Mouse (Mus musculus): ENCODE measurements at regions not wholly inside any gene's neighbourhood (a gene's known extent, or its start where the extent isn't known, plus 50 kb on each side); places are given as distances from the start of the nearest gene placed in this dataset.

GRCm38 (mm10) chr13:57281941-57282710 is 386.3 kb upstream of the Trpc7 start:
- no peak for DNase-seq

DNA sequence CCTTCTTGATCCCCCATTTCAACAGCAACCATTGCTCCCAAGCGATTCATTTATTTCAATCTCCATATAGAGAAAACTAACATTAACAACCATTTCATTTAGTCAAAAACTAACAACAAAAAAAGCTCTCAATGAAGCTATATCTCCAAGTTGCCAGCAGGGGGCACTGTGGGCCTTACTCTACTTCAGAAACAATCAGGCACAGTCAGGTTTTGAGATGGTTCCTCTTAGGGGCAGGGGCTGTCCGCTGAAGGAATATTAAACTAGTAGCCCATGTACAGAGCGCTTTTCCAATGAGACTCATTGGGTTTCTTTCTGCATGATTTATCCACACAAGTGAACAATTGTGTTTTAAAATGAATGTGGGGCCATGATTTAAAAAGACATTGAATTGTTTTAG is 385.7 kb upstream of the Trpc7 start:
- DNase-seq = peak; percentile 53

GRCm38 (mm10) chr13:57278580-57278979 is 382.8 kb upstream of the Trpc7 start:
- peak; percentile 9 for DNase-seq

GRCm38 (mm10) chr13:57277076-57277475 is 381.3 kb upstream of the Trpc7 start:
- peak; percentile 31 for DNase-seq

DNA sequence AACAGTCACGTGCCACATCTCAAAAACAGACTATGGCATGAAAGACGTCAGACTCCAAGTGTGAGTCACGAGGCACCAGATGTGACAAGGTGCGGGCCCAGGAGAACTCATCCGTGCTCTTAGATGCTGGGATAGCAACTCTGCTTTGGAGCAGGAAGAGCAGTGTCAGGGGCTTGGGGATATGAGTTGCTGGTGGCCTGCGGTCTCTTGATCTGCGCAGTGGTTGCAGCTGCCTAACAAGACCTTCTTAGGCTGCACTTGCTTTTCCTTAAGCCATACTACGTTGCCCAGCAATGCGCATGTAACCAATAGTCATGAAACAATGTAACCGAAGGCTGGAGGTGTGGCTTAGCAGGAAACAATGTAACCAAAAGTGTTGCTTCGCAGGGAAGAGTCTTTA is 380.1 kb upstream of the Trpc7 start:
- DNase-seq = no peak

DNA sequence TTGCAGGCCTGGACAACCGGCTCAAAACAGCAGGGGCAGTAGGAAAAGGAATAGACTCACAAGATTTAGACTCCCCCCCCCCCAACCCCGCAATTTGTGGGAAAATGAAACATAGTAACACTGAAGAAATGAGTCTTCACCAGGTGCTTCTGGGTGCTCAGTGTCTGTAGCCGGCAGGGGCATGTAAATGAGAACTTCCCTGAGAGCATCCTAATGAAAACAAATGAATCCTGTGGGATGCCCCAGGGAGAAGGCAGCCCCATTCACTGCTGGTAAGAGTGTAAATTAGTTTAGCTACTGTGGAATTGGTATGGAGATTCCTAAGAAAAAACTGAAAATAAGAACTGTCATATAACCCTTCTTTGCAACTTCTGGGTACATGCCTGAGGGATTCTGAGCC is 377.8 kb upstream of the Trpc7 start:
- DNase-seq = no peak

DNA sequence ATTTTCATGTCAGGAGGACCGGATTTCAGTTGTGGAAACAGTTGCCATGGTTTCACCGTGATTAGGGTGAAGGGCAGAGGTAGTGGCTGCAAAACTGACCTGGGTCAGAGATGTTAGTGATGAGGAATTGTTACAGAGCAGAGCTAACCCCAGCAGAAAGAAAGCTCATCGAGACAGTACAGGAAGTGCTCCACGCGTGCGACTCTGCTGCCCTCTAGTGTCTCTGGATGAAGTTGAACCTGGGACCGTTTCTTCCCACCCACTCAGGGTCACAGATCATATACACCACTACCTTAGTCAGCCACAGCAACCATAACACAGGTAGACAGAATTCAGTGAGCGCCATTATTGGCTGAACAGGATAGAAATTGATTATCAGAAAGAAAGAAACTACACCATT is 373.8 kb upstream of the Trpc7 start:
- DNase-seq = peak; percentile 31

GRCm38 (mm10) chr13:57259920-57260319 is 364.1 kb upstream of the Trpc7 start:
- DNase-seq = peak; percentile 84

GRCm38 (mm10) chr13:57259474-57259873 is 363.7 kb upstream of the Trpc7 start:
- no peak for DNase-seq

DNA sequence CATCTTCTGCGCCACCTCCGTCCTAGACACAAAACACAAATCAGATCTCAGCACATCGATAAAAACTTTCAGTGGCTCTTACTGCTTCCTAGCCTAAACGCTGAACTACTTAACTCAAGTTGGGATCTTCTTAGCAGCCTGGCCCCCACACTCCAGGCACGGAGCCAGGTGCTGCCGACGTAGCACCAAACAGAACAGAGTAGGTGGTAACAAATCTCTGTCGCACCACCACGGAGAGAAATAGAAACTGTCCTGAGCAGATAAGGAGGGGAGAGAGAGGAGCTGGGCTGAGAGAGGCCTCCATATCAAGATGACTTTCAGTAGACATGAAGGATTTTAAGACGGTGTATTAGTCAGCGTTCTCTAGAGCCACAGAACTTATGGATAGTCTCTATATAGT is 360.1 kb upstream of the Trpc7 start:
- DNase-seq = no peak

DNA sequence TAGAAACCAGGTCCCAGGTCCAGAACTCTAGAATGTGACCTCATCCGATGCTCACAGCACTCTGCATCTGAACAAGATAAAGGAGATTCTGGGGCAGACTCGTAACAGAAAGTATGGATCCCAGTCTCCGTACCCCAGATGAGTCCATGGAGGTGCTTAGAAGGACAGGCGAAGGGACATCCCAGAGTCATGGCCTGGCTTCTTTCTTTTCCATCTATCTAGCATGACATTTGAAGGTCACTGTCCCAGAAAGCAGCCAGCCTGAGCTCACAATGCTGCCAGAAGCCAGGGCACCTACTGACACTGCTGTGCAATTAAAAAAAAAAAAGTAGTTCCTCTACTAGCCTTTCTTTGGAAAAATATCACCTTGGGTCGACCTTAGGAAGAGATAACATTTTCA is 354.1 kb upstream of the Trpc7 start:
- no peak for DNase-seq

DNA sequence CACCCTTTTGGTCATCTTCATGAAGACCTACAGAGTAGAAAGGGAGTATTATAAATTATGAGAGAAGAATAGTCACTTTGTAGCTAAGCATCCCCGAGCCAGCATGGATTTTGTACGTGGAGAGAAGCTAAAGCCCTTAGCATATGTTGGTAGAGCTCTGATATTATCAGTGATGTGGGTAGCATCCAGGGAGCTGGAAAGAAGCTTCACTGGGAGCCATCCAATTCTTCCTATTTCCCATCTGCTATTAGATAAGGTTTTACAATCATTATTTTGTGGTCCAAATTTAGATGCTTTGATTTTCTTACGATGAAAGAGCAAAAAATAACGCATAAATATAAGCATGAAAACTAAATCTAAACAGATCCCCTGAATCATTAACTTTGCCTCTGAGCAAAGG is 353.6 kb upstream of the Trpc7 start:
- DNase-seq = peak; percentile 58

GRCm38 (mm10) chr13:57246238-57246963 is 350.6 kb upstream of the Trpc7 start:
- no peak for DNase-seq

GRCm38 (mm10) chr13:57236917-57237316 is 341.1 kb upstream of the Trpc7 start:
- DNase-seq = no peak

DNA sequence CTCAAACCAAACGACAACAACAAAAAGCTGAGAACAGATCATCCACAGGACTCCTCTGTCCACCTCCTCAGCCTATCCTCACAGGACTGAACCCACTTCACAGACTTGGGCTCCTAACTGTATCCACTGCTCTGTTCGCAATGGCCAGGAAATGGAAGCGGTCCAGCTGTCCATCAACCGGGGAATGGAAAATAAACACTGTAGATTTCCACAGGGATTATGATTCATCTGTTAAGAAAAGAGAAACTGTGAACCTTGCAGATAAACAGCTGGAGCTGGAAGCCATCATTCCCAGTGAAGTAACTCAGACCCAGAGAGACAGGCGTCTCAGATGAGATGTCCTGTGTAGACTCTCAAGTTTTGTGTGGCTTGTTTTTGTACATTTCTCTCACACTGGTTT is 340.4 kb upstream of the Trpc7 start:
- DNase-seq = no peak

DNA sequence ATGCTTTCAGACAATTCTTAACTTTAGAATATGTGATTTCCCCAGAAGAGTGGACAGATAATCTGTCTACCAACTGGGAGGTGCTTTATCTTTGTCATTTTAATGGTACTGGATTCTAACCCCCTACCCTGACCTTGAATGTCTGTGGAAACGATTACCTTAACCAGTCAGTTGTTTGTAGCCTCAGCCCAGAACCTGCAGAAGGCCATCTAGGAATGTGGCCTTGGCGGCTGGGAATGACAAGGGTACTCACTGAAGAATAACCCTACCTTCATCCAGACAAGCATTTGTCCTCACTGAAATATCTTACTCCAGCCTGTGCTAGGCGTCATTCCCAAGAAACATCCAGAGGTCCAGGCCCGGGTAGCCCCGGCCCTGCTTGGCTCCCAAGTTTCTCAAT is 337.1 kb upstream of the Trpc7 start:
- no peak for DNase-seq

DNA sequence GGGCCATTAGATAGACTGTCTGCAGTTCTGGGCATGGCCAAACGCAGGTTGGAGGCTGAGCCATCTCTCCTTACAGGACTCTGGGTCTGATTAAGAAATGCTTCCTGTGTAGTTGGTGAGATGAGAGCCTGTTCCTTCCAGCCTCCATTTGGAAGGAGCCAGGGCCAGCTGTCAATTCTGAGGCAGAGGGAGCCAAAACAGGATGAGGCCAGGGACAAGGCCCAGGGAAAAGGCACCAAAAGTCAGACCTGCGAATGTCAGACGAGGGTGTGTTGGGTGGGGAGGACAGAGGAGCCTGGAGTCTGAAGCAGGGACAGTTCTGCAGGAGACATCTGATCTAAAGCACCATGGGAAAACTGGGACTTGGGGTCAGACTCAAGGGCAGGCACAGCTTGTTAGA is 335.9 kb upstream of the Trpc7 start:
- DNase-seq = no peak

- no peak for DNase-seq
Observed at GRCm38 (mm10) chr13:57230253-57230652, 334.5 kb upstream of the Trpc7 start.

DNA sequence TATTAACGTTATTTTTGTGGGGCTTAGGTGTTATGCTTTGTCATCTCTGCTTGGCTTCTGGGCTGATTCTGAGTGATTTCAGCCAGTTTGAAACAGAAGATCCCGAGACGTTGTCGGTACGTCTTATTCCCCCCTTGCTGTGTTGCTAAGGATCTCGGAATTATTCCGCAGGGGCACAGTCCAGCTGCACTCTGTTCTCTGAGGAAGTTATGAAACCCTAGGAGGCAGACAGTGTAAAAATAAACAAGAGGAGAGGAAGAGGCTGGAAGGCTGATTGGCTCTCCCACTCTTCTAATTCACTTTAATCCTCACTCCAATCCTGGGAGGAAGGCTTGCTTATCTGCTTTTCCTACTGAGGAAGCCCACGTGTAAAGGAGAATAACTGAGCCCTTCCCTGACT is 325.3 kb upstream of the Trpc7 start:
- DNase-seq = no peak

DNA sequence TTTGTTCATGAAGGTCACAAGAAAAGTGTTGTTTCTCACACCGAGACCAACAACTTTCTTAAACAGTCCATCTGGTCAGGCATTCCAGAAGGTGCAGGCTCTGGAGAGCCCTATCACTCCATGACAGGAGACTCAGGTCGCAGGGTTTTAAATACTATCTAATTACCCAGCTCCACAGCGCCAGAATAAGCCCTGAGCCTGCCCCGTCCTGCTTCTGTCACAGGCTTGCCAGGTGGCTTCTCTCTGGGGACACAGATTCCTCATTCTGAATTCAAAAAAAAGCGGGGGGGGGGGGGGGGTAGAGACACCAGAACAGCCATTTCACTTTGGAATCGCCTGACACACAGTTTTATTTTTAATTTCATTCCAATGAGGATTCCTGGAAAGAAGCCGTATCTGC is 320.4 kb upstream of the Trpc7 start:
- DNase-seq = no peak

DNA sequence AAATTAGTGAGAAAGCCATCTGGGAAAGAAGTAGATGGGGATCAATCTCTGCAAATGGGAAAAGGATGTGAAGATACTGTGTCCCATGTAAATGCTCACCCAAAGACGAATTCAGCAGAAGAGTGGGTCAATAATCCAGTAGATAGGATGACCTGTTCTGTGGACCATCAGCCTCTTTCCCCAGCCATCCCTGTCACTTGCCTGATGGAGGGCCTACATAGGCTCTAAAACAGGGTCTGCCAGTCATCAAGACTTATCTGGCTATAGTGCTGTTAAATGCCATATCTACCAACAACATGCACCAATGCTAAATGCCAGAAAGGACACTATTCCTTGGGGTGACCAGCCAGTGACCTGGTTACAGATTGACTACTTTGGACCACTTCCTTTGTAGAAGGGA is 316.5 kb upstream of the Trpc7 start:
- no peak for DNase-seq

GRCm38 (mm10) chr13:57191195-57191594 is 295.4 kb upstream of the Trpc7 start:
- DNase-seq = peak; percentile 23

DNA sequence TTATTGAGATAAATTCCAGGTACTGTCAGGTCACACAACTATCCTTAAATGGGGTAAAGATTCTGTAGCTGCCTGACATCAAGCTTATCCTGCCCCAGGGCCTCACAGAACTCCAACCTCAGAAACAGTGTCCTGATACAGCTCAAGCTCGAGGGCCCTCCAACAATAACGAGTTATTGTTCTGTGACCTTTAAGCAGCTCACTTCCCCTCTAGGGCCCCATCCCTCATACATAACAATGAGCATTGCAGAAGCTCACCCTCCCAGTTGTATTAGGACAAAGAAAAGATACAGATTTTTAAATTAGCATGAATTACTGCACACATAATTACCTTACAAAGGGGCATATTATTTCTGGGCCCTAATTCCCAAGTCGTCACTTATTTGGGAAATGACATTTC is 293.5 kb upstream of the Trpc7 start:
- no peak for DNase-seq

GRCm38 (mm10) chr13:57186168-57186567 is 290.4 kb upstream of the Trpc7 start:
- no peak for DNase-seq

DNA sequence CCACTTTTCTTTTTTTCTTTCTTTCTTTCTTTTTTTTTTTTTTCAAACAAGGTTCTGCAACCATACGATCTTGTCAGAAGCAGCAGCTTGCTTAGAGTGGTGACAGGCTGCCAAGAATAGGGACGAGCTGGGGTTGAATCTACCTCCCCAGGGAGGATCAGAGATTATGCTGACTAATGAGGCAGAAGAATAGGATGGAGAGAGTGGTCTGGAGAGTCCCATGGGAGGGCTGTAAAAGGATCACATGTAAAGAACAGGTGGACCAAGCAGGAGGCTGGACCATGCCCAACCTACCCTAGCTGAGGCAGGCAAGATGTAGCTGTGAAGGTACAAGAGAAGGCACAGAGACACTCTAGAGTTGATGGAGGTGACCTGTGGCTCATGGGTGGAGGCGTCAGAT is 274.4 kb upstream of the Trpc7 start:
- DNase-seq = peak; percentile 57

All from cerebellum, adult 9-10 months (tissue).